Mouse (Mus musculus) bone marrow macrophage, adult 2 months (primary cell): Measurements from ENCODE around the gene Msi1.

Source experiments
- CTCF ChIP-seq: IDR thresholded peaks from 2 replicates; pipeline ENCODE4 v1.5.1; 2012; ENCODE audit warnings: low read depth, mild to moderate bottlenecking, low read length, moderate library complexity
- POLR2A ChIP-seq: IDR thresholded peaks from 2 replicates; pipeline ENCODE4 v1.6.1; 2012; ENCODE audit warnings: mild to moderate bottlenecking, low read depth, low read length, borderline replicate concordance

- TF ChIP-seq CTCF (no peak), POLR2A (no peak)
Observed at GRCm38 (mm10) chr5:115485489-115486205, 56.2 kb downstream of the Msi1 start.
